Mouse (Mus musculus) testis, postnatal 14 days (tissue): Measurements from ENCODE around the gene Cask.
A peak's percentile ranks its signal among the peaks of the same experiment; 100 is the strongest.

Experiments
- DNase-seq: peaks from one replicate; pipeline ENCODE4 v3.0.0; 2021; ENCODE audit warnings: low spot score

Cask gene

GRCm38 (mm10) chrX:13718283-13718682 is 132.9 kb downstream of the Cask start:
- no peak for DNase-seq

GRCm38 (mm10) chrX:13716796-13717569 is 134.2 kb downstream of the Cask start:
- no peak for DNase-seq

GRCm38 (mm10) chrX:13710174-13710573 is 141.0 kb downstream of the Cask start:
- DNase-seq: peak; percentile 9

- DNase-seq: no peak
Measured at GRCm38 (mm10) chrX:13705051-13705450, 146.1 kb downstream of the Cask start.

GRCm38 (mm10) chrX:13700681-13701080 is 150.5 kb downstream of the Cask start:
- DNase-seq: no peak

DNA sequence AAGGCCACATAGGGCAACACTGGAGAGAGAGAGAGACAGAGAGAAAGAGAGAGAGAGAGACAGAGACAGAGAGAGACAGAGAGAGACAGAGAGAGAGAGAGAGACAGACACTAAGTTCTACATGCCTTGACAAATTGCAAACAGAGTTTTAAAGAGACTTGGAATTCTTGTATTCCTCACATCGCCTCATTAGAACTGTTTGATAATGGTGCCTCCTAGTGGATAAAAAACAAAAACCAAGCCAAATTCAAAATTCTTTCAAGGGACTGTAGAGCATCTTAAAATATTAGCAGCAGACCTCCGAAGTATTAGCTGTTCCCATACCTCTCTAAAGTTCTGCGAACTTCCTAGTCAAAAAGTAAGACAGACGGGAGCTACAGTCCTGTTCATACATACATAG is 159.3 kb downstream of the Cask start:
- DNase-seq: no peak

DNA sequence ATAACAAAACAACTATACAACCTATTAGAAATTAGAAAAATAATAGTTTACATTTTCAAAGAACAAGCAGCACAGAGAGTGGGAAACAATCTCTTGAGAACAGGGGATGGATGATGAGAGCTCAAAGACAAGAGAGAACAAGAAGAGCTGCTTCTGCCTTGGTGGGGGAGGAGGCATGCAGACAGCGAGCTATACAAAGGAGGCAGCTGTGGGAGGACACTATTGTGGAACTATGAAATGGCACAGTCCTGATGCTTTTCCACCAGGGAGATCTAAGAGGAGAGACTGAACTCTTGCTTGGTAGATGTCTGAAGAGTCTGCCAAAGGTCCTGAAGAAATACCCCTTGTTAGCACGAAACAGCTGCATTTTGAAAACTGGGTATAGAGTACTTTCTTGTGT is 162.8 kb downstream of the Cask start:
- DNase-seq: no peak

DNA sequence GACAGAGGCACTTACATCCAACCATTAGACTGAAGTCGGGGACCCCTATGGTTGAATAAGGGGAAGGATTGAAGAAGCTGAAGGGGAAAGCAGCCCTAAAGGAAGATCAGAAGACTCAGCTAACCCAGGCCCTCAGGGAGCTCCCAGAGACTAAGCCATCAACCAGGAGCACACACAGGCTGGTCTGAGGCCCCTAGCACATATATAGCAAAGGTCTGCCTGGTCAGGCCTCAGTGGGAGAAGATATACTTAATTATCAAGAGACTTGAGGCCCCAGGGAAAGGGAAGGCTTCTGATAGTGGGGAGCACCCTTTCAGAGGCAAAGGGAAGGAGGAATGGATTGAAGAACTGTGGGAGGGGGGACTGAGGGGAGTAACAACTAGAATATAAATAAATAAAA is 164.6 kb downstream of the Cask start:
- no peak for DNase-seq

DNA sequence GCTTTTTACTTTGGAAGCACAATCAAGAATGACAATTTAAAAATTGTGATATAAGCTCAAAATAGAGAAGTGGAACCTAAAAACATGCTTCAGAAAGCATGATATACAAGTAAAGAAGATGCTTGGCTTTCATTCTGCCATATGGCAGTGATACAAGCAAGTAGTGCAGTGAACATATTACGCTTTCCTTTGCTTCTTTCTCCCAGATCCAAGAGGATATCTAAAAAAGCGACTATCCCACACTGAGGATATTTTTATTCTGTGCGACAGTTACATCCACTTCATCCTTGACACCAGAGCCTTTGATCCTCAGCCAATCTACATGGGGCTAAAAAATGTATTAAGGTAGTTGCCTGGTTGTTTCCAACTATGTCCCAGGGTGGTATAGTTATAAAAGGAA is 169.4 kb downstream of the Cask start:
- no peak for DNase-seq

DNA sequence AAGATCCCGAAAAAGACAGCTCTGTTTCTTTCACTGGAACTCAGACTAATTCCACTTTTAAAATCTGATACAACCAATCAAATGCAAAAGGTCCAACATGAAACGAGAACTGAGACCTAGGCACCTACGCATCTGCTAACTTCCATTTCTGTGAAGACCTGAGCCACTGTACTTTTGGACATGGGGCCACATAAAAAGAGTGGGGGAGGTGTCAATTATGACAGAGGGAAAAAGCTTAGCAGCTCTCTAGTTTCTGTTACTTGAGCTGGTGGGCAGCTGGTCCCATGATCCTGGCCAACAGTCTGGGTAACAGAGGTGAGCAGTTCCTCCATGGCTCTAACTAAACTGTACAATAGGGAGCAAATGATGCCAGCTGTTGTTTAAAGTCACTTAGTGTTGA is 178.2 kb downstream of the Cask start:
- no peak for DNase-seq

DNA sequence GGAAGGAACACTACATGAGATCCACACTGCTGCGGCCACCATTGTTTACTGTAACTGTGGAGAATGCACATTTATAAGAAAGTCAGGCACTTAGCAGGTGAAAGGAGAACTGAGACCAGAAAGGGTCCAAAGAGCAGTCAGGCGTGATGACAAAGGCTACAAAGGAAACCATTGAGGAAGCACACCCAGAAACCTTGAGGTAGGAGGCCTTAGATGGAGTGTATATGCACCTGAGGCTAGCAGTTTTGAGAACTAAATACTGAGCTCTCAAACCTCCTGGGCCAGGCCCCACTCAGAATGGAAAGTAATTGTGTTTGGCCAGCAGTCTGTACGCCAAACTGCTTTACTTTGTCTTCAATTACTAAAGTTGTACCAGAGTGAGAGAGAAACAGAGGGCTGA is 180.8 kb downstream of the Cask start:
- DNase-seq: no peak

DNA sequence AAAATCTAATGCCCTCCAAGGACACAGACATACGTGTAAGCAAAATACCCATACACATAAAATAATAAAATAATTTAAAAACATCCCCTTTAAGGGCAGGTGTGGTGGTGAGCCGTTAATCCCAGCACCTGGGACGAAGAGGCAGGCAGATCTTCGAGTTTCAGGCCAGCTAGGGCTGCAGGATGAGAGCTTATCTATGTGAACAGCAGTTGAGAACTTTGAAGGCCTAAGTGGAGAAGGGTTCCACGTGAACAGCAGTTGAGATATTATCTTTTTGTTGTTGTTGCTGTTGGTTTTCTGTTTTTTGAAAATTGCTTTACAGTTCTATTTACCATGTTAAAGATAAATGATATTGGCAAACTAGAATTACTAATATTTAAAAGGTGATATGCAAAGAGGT is 182.3 kb downstream of the Cask start:
- no peak for DNase-seq

GRCm38 (mm10) chrX:13661063-13661462 is 190.1 kb downstream of the Cask start, which contains the start of gene Gpr82:
Gpr82 (plus strand) TSS chrX:13661363.
- no peak for DNase-seq

GRCm38 (mm10) chrX:13659201-13659890 is 191.8 kb downstream of the Cask start:
- DNase-seq: no peak

GRCm38 (mm10) chrX:13658616-13659140 is 192.5 kb downstream of the Cask start:
- DNase-seq: no peak

DNA sequence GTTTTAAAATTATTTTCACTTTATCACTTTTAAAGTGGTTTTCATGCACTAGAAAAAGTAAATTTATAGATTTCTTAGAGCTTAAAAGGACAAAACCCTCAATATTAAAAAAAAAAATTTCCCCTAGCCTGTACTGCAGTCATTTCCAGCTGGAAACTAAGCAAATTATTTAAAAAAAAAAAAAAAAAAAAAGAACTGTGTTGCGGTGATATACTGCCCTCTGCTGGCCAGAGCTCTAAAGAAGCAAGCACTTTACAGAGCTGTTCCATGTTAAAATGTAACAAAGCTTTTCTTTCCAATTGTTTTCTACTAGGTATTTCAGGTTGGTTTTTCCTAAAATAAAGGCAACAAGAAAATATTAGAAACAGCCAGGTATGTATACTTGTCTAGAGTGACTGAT is 194.4 kb downstream of the Cask start:
- no peak for DNase-seq

DNA sequence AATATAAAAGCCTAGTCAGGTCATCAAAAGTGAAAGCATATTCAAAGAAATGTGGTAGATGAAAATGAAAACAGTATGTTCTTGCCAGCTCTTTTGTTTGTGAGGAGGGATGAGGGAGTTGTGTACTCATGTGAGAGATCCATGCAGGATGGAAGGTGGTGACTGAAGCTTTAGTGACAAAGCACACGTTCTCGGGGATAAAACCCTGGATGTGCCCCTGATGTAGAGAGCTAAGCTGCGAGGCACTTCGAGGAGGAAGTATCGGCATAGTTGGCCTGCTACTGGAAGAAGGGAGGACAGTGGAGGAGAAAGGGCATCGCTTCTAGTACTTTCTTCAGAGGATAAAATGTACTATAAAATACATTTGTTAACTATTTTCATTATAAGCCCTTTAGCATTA is 195.3 kb downstream of the Cask start:
- DNase-seq: no peak

DNA sequence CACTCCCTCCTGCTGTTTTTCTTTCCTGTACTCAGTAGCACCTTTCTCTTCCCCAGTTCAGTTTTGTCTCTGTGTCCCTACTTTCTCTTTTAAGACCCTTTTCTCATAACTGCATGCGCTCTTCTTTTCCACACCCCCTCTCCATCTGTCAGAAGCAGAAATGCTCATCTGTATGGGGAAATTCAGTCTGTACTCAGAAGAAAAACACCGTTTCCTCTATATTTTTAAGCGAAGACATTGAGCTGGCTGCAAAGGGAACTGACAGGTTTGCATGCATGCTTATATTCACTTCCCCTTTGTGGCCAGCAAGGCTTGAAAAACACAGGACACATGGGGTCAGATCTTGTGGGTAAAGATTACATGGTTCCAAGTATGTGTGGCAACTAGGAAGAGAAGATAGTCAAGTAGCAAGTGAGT is 196.2 kb downstream of the Cask start:
- DNase-seq: no peak

DNA sequence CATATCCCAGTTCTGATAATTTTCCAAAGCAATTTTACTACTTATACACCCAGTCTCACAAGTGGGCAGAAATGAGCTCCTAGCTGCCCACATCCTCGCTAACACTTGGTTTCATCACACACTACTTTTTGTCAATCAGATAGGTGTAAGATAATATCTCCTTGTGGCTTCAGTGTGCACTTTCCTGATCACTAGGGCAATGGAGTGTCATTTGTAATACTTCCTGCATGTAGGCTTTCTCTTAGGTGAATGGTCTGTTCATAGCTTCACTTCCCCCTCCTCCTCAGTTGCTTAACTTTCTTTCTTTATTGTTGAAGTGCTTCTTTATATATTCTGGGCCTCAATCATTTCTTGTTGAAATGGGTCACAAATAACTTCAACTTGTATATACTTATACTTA is 198.9 kb downstream of the Cask start:
- no peak for DNase-seq

DNA sequence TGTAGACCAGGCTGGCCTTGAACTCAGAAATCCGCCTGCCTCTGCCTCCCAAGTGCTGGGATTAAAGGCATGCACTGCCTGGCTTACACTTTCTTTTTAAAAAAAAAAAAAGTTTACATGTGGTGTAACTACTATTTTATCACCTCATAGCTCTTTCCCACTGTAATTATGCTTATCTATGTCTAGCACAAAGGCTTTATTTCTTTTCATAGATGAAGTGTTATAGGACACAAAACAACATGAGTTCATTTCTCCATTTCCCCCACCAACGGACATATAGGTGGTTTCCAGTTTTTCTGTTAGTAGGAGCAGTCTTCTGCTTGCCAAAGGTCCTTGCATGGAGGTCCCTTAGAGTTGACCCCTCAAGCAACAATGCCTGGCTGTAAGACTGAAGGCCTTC is 199.3 kb downstream of the Cask start:
- no peak for DNase-seq

DNA sequence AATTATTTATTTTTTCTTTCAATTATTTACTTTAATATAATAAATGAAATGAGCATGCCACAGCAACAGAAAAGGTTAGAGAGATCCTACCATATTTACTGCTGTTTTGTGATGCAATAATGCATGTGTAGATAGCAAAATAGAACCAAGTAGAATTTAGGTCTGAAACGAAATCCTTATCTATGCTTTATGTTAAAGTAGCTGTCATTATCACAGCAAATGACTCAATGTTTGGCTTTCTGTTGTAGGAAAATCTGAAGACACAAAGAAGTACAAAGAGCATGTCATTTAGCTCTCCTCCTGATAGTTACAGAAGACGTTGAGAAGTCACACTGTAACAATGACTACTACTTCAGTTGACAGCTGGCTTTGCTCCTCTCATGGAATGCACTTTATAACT is 212.3 kb downstream of the Cask start:
- no peak for DNase-seq

- no peak for DNase-seq
Measured at GRCm38 (mm10) chrX:13636398-13636797, 214.8 kb downstream of the Cask start.

GRCm38 (mm10) chrX:13631599-13632283 is 219.4 kb downstream of the Cask start, which contains the start of gene Gpr34:
Gpr34 (plus strand) TSS chrX:13632089.
- DNase-seq: no peak
